Mouse (Mus musculus): ENCODE measurements at regions not wholly inside any gene's neighbourhood (a gene's known extent, or its start where the extent isn't known, plus 50 kb on each side); places are given as distances from the start of the nearest gene placed in this dataset.

DNA sequence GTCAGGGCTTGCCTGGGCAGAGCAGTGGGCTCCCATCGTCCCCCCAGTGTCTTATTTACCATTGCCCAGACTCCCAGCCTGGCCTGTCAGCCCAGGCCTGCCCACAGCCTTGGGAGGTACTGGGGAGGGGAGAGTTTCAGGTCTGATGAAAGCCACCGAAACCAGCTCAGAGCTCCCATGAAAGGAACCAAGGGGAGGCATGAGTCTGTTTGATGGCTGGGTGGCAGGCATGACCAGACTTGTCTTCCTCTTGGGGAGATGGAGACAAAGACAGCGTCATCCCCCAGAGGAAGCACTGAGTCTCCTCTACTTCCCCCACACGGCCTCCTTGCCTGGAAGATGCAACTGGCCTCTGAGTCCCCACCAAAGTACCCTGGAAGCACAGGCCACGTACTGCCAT, 196.7 kb downstream of the Opa1 start:
- 0 out of 2 replicates have a peak overlapping the region, but pooled peaks have one; percentile 4 for H3K27ac ChIP-seq
- no peak for ATAC-seq

DNA sequence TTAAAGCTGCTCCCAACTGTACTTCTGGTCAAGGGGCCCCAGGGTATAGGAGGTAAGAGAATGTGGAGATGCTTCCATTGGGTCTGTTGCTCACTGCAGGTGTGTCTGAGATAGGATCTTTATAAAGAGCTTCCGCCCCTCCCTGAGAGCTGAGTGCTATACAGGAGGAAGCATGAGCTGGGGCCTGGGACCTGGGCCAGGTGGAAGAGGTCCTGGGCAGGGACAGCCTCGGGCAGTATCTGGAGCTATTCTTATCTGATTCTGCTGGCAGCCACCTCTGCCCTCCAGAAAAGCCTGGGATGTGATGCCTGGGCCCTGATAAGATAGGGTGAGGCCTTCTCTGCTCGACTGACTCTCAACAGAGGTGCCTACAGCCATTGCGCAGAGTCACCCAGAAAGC, 203.3 kb downstream of the Opa1 start:
- WGBS = 57% methylated on average over 4 of the region's 4 CpGs
- H3K27ac ChIP-seq = no peak overlapping the region
- H3K4me1 ChIP-seq (replicated peaks) = peaks cover 10% of the 10 kb centered on the region
- H3K4me3 ChIP-seq (replicated peaks) = no peak overlapping the region
- H3K4me2 ChIP-seq (replicated peaks) = no peak overlapping the region
- H3K9ac ChIP-seq = no peak overlapping the region
- ATAC-seq = peak; percentile 86
- no peaks in the 10 kb centered on the region for H3K27me3 ChIP-seq (replicated peaks)
- H3K9me3 ChIP-seq = no peaks in the 10 kb centered on the region
- no peaks in the 10 kb centered on the region for H3K36me3 ChIP-seq

More for the DNA sequence above, 196.7 kb downstream of the Opa1 start:
- Histone ChIP-seq H3K4me1 (replicated peaks) (peaks cover 30% of the 10 kb centered on the region), H3K9me3 (no peaks in the 10 kb centered on the region), H3K36me3 (no peaks in the 10 kb centered on the region), H3K9ac (no peak overlapping the region), H3K4me2 (replicated peaks) (no peak overlapping the region), H3K4me3 (replicated peaks) (no peak overlapping the region), H3K27me3 (replicated peaks) (no peaks in the 10 kb centered on the region)
- WGBS = 74% methylated on average over 5 of the region's 5 CpGs

DNA sequence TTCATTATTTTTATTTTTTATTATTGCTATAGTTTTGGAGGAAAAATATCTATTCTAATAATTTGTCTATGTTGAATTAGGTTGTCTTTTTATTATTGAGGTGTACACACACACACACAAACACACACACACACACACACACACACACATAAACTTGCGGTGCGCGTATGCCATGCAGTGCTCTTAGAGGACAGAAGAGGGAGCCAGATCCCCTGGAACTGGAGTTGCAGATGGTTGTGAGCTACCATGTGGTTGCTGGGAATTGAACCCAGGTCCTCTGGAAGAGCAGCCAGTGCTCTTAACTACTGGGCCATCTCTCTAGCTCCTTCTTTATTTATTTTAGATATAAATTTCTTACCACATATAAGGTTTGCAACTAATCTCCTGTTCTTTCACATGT, 206.0 kb downstream of the Opa1 start:
- no peaks in the 10 kb centered on the region for H3K27me3 ChIP-seq (replicated peaks)
- no peaks in the 10 kb centered on the region for H3K36me3 ChIP-seq
- no peak overlapping the region for H3K4me3 ChIP-seq (replicated peaks)
- H3K9ac ChIP-seq = no peak overlapping the region
- no peak for ATAC-seq
- H3K9me3 ChIP-seq = no peaks in the 10 kb centered on the region
- 99% methylated on average over 3 of the region's 3 CpGs for WGBS
- peaks cover 13% of the 10 kb centered on the region for H3K4me1 ChIP-seq (replicated peaks)
- no peak overlapping the region for H3K27ac ChIP-seq
- H3K4me2 ChIP-seq (replicated peaks) = no peak overlapping the region

DNA sequence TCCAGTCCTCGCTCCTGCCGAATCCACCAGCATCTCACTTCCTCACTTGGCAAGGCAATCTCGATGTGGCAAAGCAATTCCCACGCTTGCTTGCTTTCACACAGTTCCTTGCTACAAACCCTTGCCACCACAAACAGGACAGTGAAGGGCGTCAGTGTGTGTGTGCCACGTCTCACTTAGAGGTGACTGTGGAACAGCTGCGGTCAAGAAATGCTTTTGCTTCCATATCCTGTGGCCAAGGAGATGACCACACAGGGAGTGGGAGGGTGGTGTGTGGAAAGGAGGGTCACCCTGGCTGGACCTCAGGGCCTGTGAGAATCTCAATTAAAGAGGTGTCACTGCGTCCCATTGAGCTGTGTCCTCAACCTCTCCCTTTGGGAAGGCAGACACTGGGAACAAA, 207.4 kb downstream of the Opa1 start:
- Histone ChIP-seq H3K4me3 (replicated peaks) (no peak overlapping the region), H3K9ac (no peak overlapping the region), H3K4me2 (replicated peaks) (peak overlapping the region; percentile 18; the same call in 1 of the 2 replicates), H3K4me1 (replicated peaks) (peaks cover 13% of the 10 kb centered on the region), H3K27me3 (replicated peaks) (no peaks in the 10 kb centered on the region), H3K27ac (no peak overlapping the region), H3K9me3 (no peaks in the 10 kb centered on the region), H3K36me3 (no peaks in the 10 kb centered on the region)
- no peak for ATAC-seq
- WGBS = 86% methylated on average over 8 of the region's 8 CpGs

DNA sequence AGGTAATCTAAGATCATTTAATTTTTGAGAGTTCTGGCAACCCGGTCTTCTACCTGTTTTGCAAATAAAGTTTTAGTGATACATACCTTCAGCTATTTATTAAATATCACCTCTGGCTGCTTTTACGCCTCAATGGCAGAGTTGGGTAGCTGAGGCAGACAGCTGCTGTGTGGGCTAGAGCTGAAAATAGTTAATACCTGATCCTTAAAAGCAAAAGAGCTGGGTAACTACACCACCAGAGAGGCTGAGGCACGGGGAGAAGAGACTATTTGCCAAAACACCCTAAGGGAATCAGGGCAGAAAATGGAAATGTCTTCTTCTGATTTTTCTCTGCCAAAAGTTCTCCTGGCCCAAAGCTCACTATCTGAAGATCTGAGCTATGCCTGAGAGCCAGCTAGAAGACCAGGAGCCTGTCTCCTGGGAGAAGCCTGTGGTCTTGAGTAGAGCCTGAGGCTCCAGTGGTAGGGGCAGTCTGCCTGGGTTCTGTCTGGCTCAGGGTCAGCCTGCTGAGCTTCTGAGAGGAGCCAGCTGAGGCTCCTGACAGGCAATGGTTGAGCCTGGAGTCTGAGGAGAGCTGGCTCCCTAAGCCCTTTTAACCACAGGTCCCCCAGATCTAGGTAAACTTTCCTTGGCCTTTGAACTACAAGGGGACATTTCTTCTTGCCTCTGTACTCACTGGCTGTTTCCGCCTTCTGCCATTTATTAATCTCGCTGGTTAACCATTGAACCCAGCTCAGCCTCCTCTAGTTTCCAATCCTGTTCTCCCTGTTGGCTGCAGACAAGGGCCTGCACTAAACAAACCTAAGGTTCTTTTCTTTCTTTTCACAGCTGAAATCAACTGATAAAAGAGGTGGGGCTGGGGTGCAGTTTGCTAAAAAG, 208.7 kb downstream of the Opa1 start:
- ATAC-seq = peak; percentile 95
- H3K4me3 ChIP-seq (replicated peaks) = no peak overlapping the region
- peaks cover 13% of the 10 kb centered on the region; the same call in 1 of the 2 replicates for H3K4me1 ChIP-seq (replicated peaks)
- no peaks in the 10 kb centered on the region for H3K9me3 ChIP-seq
- no peaks in the 10 kb centered on the region for H3K27me3 ChIP-seq (replicated peaks)
- WGBS = 52% methylated on average over 5 of the region's 5 CpGs
- no peaks in the 10 kb centered on the region for H3K36me3 ChIP-seq
- H3K9ac ChIP-seq = peak overlapping the region; percentile 37; the same call in 1 of the 2 replicates
- peak overlapping the region; percentile 18 for H3K4me2 ChIP-seq (replicated peaks)
- H3K27ac ChIP-seq = peak overlapping the region; percentile 84

DNA sequence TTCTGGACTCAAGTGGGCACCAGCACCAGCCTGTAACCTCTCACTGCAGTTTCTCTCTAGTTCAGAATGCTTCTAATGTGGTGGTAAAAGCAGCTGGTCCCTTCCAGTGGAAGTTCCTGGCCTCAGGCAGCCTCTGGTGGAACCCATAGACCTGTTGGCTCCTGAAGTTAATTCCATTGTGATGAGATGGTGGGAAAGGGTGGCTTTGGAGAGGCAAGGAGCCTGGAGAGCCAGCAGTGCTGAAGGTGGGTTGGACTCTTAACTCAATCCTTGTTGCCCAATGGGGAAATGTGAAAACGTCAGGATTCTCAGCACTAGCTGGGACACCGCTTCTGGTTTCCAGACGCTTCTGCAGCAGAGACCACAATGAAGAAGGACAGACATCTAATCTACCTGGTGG, 210.9 kb downstream of the Opa1 start:
- Histone ChIP-seq H3K4me1 (replicated peaks) (peaks cover 11% of the 10 kb centered on the region; the same call in 1 of the 2 replicates), H3K9ac (no peak overlapping the region), H3K27me3 (replicated peaks) (no peaks in the 10 kb centered on the region), H3K9me3 (no peaks in the 10 kb centered on the region), H3K36me3 (no peaks in the 10 kb centered on the region), H3K4me2 (replicated peaks) (no peak overlapping the region), H3K4me3 (replicated peaks) (no peak overlapping the region), H3K27ac (no peak overlapping the region)
- 94% methylated on average over 3 of the region's 3 CpGs for WGBS
- no peak for ATAC-seq

DNA sequence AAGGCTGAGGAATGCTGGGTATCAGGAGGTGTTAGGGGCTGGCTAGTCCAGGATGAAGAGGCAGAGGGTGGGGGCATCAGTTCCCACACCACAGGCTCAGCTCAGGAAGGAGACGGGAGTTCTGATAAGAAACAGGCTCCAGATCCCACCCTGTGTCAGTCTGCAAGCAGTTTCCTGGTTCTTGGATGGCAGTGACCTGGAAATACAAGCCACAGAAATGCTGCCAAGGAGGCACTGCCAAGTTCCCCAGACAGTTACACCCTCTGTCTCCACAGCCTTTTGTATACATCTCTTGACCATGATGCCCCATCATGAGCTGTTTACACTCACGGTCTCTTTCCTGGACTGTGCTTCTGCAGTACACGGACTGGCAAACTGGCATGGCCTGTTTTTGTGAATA, 220.1 kb downstream of the Opa1 start:
- H3K9me3 ChIP-seq = no peaks in the 10 kb centered on the region
- H3K27me3 ChIP-seq (replicated peaks) = no peaks in the 10 kb centered on the region
- ATAC-seq = no peak
- WGBS = 49% methylated on average over 3 of the region's 3 CpGs
- H3K4me3 ChIP-seq (replicated peaks) = no peak overlapping the region
- no peak overlapping the region for H3K4me2 ChIP-seq (replicated peaks)
- H3K36me3 ChIP-seq = no peaks in the 10 kb centered on the region
- no peak overlapping the region for H3K9ac ChIP-seq
- H3K4me1 ChIP-seq (replicated peaks) = peaks cover 12% of the 10 kb centered on the region
- H3K27ac ChIP-seq = no peak overlapping the region

DNA sequence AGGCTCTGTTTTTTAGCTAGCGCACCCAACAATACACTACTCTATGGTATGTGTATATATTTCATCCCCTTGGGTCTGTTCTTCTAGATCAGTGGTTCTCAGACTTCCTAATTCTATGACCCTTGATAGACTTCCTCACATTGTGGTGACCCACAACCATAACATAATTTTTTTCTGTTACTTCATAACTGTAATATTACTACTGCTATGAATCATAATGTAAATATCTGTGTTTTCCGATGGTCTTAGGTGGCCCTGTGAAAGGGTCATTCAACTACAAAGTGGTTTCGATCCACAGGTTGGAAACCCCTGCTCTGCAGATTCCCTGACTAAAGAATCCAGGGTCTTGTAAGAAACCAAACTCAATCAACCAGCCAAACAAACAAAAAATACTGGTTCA, 220.8 kb downstream of the Opa1 start:
- H3K27me3 ChIP-seq (replicated peaks) = no peaks in the 10 kb centered on the region
- H3K9me3 ChIP-seq = no peaks in the 10 kb centered on the region
- 0 out of 2 replicates have a peak, but pooled peaks have one; percentile 6 for ATAC-seq
- H3K4me1 ChIP-seq (replicated peaks) = peaks cover 12% of the 10 kb centered on the region
- no peak overlapping the region for H3K9ac ChIP-seq
- H3K36me3 ChIP-seq = no peaks in the 10 kb centered on the region
- H3K4me3 ChIP-seq (replicated peaks) = no peak overlapping the region
- 63% methylated on average over 3 of the region's 3 CpGs for WGBS
- no peak overlapping the region for H3K27ac ChIP-seq
- no peak overlapping the region for H3K4me2 ChIP-seq (replicated peaks)

DNA sequence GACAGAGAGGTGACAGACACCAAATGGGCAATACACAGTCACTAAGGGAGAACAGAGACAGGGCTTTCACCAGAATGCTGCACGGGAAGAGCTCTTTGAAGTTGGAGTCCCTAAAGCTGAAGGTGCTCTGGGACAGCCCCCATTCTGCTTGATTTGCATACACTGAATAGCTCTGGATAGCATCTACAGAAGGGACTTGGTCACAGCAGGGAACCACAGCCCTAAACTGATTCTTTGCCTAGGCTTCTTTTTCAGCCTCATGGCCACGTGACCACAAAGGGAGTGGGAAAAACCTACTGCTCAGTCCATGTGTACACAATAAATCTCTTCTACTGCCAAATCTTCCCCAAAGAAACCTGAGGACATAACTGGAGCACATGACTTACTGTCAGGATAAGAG, 221.3 kb downstream of the Opa1 start:
- H3K27me3 ChIP-seq (replicated peaks) = no peaks in the 10 kb centered on the region
- no peaks in the 10 kb centered on the region for H3K9me3 ChIP-seq
- WGBS = 15% methylated on average over 2 of the region's 2 CpGs
- H3K36me3 ChIP-seq = no peaks in the 10 kb centered on the region
- no peak overlapping the region for H3K4me2 ChIP-seq (replicated peaks)
- no peak overlapping the region for H3K9ac ChIP-seq
- peaks cover 12% of the 10 kb centered on the region for H3K4me1 ChIP-seq (replicated peaks)
- H3K27ac ChIP-seq = no peak overlapping the region
- no peak overlapping the region for H3K4me3 ChIP-seq (replicated peaks)
- peak; percentile 52 for ATAC-seq

DNA sequence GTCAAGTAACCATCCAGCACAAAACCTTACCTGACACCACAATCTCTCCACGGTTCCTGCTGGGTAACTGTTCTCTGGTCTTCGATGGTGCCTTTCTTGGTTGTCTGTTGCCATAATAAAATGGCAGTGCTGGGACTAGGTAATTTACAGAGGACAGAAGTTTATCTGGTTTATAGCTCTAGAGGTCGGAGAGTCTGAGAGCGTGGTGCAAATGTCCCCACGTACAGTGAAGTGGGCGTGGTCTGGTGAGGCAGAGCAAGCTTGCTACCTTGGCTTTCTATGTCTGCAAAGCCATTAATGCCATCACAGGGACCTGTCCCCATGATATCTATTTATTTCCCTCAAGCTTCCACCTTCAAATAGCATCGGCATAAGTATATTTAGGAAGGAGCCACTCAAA, 223.0 kb downstream of the Opa1 start:
- WGBS = 63% methylated on average over 7 of the region's 7 CpGs
- no peaks in the 10 kb centered on the region for H3K27me3 ChIP-seq (replicated peaks)
- H3K4me1 ChIP-seq (replicated peaks) = peaks cover 12% of the 10 kb centered on the region
- no peaks in the 10 kb centered on the region for H3K36me3 ChIP-seq
- H3K4me2 ChIP-seq (replicated peaks) = no peak overlapping the region
- no peak overlapping the region for H3K9ac ChIP-seq
- H3K9me3 ChIP-seq = no peaks in the 10 kb centered on the region
- no peak overlapping the region for H3K27ac ChIP-seq
- ATAC-seq = peak; percentile 83
- H3K4me3 ChIP-seq (replicated peaks) = no peak overlapping the region

DNA sequence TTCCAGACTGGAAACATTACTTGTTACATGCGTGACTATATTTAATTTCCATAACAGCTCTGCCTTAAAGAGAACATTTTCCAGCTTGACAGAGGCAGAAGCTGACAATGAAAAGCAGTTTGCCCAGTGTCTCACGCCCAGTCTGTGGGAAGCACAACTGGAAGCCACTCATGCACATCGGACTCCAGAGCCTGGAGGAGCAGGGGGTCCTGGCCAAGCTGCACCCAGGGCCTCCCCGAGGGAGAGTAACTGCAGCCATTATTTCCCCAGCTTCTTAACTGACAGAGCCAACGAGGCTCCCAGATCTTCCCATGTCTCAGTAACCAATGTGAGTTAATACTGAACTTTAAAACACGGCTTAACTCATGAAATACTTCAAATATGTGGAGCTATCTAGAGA, 223.5 kb downstream of the Opa1 start:
- WGBS = 54% methylated on average over 6 of the region's 6 CpGs
- no peak overlapping the region for H3K4me2 ChIP-seq (replicated peaks)
- H3K27me3 ChIP-seq (replicated peaks) = no peaks in the 10 kb centered on the region
- H3K9me3 ChIP-seq = no peaks in the 10 kb centered on the region
- H3K36me3 ChIP-seq = no peaks in the 10 kb centered on the region
- H3K4me3 ChIP-seq (replicated peaks) = no peak overlapping the region
- no peak overlapping the region for H3K9ac ChIP-seq
- H3K27ac ChIP-seq = peak overlapping the region; percentile 44; the same call in 1 of the 2 replicates
- ATAC-seq = no peak
- H3K4me1 ChIP-seq (replicated peaks) = peaks cover 14% of the 10 kb centered on the region

DNA sequence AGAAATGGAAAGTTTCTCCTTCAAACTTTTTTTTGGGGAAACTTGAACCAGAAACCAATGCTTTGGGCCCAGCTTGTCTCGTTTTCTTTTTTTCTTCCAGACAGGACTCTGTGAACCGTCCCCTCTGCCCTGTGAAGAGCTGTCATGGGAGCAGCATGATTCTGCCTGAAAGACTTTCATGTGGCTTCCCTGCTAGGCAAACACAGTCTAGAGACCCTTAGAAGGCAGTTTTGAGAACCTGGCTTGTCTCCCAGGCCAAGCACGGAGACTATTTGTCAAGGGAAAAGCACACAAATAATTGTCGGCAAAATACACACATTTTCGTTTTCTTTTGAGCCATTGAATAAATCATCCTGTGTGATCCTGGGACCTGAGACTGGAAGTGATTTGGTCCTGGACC, 228.7 kb downstream of the Opa1 start:
- ATAC-seq = no peak
- Histone ChIP-seq H3K9ac (no peak overlapping the region), H3K4me1 (replicated peaks) (peaks cover 6% of the 10 kb centered on the region), H3K27me3 (replicated peaks) (no peaks in the 10 kb centered on the region), H3K36me3 (no peaks in the 10 kb centered on the region), H3K27ac (no peak overlapping the region), H3K9me3 (no peaks in the 10 kb centered on the region), H3K4me3 (replicated peaks) (no peak overlapping the region), H3K4me2 (replicated peaks) (no peak overlapping the region)
- WGBS = 28% methylated on average over 5 of the region's 5 CpGs

DNA sequence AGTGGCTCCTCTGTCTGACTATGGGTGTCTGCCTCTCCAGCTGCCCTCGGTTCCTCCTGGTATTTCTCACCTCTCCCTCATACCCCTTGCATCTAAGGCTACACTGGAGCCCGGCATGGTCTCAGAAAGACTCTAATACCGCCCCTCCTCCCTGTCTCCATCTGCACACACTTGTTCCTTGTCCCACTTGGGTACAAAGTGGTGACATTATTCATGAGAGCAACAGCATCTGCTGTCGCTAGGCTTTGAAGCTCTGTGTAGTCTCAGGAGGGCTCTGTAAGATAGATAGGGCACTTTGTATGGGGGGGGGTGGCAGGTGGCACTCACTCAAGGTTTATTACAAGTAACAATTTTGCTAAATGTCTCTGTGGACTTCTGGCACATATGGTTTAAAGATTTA, 229.7 kb downstream of the Opa1 start:
- Histone ChIP-seq H3K27ac (0 out of 2 replicates have a peak overlapping the region, but pooled peaks have one; percentile 4), H3K9ac (no peak overlapping the region), H3K27me3 (replicated peaks) (no peaks in the 10 kb centered on the region), H3K4me1 (replicated peaks) (peaks cover 16% of the 10 kb centered on the region), H3K4me2 (replicated peaks) (no peak overlapping the region), H3K9me3 (no peaks in the 10 kb centered on the region), H3K36me3 (no peaks in the 10 kb centered on the region), H3K4me3 (replicated peaks) (no peak overlapping the region)
- no peak for ATAC-seq
- WGBS = 67% methylated on average over 4 of the region's 4 CpGs
